Mouse (Mus musculus) lung, postnatal 10 days (tissue): ENCODE results near the gene Tubgcp6.

Experiments used
- DNase-seq: peaks from one replicate; pipeline ENCODE4 v3.0.0; 2021

Gene Tubgcp6

DNA sequence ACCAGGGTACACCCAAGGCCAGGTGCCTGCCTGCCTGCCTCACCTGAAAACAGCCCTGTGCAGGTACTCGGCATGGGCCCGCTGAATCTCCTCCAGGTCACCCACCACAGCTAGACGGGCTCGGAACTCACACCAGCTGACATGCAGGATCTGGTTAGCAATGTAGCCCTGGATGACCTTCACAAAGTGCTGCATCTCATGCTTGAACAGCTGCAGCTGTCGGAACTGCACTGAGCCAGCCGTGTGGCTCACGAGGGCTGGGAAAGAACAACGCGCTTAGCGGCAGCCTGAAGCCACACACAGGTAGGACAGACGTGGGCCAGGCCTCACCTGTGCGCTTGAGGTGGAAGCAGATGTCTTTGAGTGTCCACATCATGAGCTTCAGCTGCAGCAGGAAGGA lies 22.1 kb downstream of the Tubgcp6 start:
- DNase-seq = no peak

- DNase-seq = no peak
Observed at GRCm38 (mm10) chr15:89098616-89099015, 24.3 kb downstream of the Tubgcp6 start.

DNA sequence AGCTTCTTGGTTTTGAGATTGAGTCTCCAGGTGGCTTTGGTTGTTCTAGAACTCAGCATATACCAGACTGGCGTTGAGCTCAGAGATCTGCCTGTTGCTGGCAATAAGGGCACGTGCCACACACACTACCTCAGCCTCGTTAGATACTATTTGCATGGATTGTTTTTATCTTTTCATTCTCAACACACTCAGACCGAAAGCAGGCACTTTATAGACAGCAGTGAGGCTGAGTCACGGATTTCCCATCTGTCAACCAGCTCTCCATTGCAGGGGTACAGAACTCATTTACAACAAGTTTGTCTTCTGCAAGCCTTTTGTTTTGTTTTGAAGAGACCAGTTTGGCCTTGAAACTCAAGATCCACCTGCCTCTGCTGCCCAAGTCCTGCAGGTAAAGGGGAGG lies 25.5 kb downstream of the Tubgcp6 start:
- no peak for DNase-seq

GRCm38 (mm10) chr15:89092181-89092580 lies 30.7 kb downstream of the Tubgcp6 start:
- DNase-seq = no peak

DNA sequence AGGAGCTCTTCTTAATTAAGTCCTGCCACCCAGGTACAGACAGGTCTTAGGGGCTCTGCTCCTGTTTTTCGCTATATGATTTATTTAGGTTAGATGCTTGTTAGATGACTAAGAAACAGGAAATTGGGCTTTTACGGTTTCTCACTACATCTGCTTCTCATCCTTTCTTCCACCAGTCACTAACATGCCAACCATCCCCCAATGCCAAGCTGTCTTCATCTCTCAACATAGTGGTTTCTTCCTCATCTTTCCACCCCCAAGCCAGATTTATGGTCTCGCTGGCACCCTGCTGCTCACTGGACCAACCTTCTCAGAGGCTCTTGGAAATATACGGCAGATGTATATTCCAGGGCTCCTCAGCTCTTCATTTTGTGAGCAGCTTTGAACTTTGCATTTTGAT lies 32.2 kb downstream of the Tubgcp6 start:
- no peak for DNase-seq

- DNase-seq = peak; percentile 32
Observed at GRCm38 (mm10) chr15:89089248-89090051, 33.5 kb downstream of the Tubgcp6 start.

GRCm38 (mm10) chr15:89088607-89089247 lies 34.2 kb downstream of the Tubgcp6 start, which contains the start of gene Selenoo:
Selenoo (plus strand) TSS chr15:89089084.
- DNase-seq = peak; percentile 95

- DNase-seq = no peak
Observed at GRCm38 (mm10) chr15:89084826-89085225, 38.1 kb downstream of the Tubgcp6 start.

DNA sequence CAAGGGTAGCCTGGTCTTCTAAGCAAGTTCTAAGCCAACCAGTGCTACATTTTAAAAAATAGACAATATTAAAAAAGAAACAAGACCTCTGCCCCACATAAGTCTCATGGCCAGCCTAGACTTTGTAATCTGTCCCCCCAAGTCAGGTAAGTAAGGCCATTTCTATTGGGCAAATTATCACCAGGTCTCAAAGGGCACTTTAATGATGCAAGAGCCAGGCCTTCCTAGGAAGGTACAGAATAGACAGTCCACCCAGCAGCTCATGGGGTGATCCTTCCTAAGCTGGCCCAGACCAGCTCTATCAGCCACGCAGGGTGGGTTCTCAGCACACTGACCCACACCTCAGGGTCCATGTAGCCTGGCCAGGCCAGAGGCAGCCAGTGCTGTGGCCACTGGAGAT lies 39.0 kb downstream of the Tubgcp6 start:
- no peak for DNase-seq

GRCm38 (mm10) chr15:89078208-89078836 lies 44.6 kb downstream of the Tubgcp6 start:
- DNase-seq = peak; percentile 73

DNA sequence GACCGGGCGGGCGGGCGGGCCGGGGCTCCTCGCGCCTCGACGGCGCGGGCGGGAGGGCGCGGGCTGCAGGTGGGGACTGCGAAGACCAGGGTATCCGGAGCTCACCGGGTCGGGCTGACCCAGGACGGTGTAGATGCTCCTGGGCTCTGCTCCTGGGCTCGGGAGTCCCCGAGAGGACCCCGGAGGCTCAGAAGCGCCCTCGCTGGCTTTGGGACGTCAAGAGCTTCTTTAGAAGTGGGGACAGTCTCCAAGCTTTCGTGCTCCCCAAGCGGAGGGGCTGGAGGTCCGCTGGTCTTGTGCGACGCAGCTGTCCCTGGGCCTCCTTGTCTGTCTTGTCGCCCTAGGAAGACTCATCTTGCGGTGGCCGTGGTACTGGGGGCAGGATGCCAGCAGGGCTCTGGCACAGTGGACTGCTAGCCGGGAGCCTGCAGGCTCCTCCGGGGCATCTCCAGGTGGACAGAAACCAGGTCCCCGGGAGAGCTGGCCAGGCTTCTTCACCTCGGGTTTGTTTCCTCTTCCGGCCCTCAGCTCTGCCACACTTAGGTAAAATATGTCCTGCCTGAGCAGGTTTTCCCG lies 46.7 kb downstream of the Tubgcp6 start:
- peak; percentile 63 for DNase-seq

GRCm38 (mm10) chr15:89075478-89076147 lies 47.3 kb downstream of the Tubgcp6 start:
- peak; percentile 93 for DNase-seq

- no peak for DNase-seq
Observed at GRCm38 (mm10) chr15:89074613-89075477, 48.1 kb downstream of the Tubgcp6 start, which contains the start of gene Trabd. Trabd (plus strand) TSS chr15:89075124.

GRCm38 (mm10) chr15:89073993-89074603 lies 48.8 kb downstream of the Tubgcp6 start:
- DNase-seq = no peak

GRCm38 (mm10) chr15:89070606-89071005 lies 52.3 kb downstream of the Tubgcp6 start:
- DNase-seq = no peak

GRCm38 (mm10) chr15:89069336-89069840 lies 53.5 kb downstream of the Tubgcp6 start:
- no peak for DNase-seq

DNA sequence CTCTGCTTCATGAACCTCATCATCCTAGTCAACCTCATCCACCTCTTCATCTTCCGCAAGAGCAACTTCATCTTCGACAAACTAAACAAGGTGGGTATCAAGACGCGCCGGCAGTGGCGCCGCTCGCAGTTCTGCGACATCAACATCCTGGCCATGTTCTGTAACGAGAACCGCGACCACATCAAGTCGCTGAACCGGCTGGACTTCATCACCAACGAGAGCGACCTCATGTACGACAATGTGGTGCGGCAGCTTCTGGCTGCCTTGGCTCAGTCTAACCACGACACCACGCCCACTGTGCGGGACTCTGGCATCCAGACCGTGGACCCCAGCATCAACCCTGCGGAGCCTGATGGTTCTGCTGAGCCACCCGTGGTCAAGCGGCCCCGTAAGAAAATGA lies 54.7 kb downstream of the Tubgcp6 start:
- no peak for DNase-seq

DNA sequence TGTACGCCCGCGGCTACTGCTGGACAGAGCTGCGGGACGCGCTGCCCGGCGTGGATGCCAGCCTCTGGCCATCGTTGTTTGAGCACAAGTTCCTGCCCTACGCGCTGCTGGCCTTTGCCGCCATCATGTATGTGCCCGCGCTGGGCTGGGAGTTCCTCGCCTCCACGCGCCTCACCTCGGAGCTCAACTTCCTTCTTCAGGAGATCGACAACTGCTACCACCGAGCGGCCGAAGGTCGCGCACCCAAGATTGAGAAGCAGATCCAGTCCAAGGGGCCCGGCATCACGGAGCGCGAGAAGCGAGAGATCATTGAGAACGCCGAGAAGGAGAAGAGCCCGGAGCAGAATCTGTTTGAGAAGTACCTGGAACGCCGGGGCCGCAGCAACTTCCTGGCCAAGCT lies 55.3 kb downstream of the Tubgcp6 start:
- no peak for DNase-seq

GRCm38 (mm10) chr15:89064891-89065290 lies 58.0 kb downstream of the Tubgcp6 start:
- no peak for DNase-seq

DNA sequence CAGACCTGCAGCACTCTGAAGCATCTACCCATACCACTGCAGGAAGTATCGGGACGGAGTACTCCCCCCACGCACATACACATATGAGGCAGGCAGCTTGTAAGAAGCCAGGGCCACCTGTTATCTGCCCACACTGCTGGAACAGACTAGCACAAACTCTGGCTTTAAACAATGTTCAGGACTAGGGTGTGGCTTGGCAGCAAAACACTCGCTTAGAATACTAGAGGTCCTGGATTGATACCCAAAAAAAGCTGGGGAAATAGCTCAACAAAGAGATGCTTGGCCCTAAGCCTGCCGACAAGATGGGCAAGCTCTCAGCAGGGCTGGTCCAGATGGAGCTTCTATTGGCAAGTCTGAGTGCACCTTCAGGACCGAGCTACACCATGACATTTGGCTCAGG lies 59.4 kb downstream of the Tubgcp6 start:
- DNase-seq = no peak

GRCm38 (mm10) chr15:89063001-89063400 lies 59.9 kb downstream of the Tubgcp6 start:
- DNase-seq = no peak
